Mouse (Mus musculus): ENCODE data around the gene Ndufs3.
A peak's percentile ranks its signal among the peaks of the same experiment; 100 is the strongest.

Ndufs3 gene

DNA sequence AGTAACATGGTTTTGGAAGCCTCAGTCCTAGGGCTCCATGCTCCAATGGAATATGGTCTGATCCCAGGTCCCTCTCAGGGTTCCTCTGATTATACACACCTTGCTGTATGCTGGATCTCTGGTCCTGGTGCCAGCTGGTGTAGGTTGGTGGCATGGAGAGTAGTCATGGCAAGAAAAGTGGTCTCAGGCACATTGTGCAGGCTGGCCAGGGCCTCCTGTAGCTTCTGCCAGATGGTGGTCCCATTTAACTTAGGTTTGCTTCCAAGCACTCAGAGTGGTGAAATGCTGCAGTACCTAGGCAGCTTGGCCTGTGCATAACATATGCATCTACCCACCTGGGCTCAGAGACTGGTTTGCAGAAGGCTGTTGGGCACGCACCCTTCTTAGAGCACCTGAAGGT lies 54.2 kb downstream of the Ndufs3 start:
- no peak for DNase-seq (ENCODE audit: low spot score in 2 of 2)

DNA sequence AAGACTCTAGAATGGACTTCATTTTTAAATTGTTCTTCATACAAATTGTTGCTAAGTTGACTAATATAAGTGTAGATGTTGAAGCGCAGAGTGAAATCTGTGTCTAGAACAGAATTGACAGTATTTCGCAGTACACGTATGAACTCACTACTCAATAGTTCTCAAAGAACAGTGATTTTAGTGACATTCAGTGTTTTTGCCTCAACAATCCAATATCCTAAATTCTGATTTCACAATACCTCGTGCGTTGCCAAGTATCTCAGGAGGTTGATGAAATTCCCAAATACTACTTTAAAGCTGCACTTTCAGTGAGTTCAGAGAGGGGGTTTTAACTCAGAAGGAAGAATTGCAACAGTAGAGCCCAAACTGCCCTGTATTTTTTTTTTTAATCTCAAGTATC lies 56.3 kb downstream of the Ndufs3 start:
- DNase-seq (ENCODE audit: low spot score in 2 of 2): no peak

DNA sequence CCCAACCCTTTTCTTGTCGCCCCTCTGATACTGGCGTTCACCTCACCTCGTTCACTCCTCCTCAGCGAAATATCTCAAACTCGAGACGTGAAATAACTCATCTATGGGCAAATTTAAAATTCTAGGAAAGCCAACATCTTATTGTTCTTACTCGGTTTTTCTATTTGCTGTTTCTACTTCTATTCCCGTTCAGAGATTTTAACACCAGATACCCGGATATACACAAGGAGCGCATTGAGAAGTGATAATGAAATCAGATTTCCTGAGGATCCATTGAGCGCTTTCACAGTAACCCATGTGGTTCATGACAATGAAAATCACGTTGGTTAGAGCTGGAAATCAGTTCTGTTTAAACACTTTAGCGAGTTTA lies 57.0 kb downstream of the Ndufs3 start:
- DNase-seq (ENCODE audit: low spot score in 2 of 2): no peak

DNA sequence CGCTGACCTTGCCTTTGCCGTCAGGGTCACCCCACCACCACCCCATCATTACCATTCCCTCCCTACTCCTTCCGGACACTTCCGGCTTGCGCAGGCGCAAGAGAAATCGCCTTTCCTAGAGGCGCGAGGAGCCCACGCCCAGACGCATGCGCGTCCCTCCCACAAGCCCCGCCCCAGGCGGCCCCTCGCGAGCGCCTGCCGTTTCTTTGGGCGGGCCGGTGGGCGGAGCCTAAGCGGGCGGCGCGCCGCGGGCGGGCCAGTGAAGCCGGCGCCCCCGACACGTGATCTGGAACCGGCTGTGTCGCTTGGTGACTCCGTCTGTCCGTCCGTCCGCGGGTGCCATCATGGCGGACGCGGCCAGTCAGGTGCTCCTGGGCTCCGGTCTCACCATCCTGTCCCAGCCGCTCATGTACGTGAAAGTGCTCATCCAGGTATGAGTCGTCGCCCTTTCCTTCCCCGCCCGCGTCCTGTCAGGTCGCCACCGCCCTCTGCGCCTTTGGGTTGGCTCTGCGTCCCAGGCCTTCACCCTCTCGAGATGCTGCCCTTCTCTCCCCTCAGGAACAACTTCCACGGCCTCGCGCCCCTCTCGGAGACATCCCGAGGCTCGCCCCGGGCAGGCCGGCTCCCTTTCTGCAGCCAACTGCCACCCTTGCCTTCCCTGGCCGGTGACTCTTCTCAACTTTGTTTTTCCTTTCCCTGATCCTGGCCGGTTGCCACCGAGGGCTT lies 57.5 kb downstream of the Ndufs3 start, which contains the start of gene Mtch2:
Mtch2 (plus strand) TSS at position 201 of the 726 bp plus-strand sequence.
- DNase-seq (ENCODE audit: low spot score in 2 of 2): peak; percentile 95 to 97

DNA sequence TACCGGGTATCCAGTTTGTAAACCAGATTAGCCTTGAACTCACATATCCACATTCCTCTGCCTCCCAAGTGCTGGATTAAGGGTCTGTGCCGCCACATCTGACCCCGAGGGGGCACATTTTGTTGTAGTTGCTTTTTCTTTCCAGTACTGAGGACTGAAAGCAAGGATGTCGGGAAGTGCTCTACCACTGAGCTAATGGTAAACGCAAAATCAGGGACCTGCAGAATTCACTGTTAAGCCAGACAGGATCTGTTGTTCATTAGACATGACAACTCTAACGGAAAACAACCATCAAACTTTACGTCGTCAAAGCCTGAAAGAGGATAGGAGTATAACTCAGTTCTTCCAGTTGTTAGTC lies 58.1 kb downstream of the Ndufs3 start:
- DNase-seq (ENCODE audit: low spot score in 2 of 2): no peak

DNA sequence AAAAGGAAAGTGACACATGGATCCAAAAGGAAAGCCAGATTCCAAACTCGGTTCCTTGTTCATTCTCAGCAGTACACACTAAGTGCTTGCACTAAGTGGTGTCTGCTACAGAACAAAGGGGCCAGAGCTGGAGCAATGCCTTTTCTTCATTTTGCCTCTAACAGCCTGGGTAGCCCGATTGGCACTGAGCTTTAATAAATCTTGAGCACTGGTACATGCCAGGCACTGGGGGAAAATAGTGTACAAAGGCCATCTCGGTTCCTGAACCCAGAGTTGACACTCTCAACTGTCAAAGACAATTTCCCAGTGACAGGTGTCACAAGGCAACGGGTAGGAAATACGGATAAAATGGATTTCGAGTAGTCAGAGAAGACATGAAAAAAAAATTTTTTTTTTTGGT lies 58.5 kb downstream of the Ndufs3 start:
- DNase-seq (ENCODE audit: low spot score in 2 of 2): no peak

DNA sequence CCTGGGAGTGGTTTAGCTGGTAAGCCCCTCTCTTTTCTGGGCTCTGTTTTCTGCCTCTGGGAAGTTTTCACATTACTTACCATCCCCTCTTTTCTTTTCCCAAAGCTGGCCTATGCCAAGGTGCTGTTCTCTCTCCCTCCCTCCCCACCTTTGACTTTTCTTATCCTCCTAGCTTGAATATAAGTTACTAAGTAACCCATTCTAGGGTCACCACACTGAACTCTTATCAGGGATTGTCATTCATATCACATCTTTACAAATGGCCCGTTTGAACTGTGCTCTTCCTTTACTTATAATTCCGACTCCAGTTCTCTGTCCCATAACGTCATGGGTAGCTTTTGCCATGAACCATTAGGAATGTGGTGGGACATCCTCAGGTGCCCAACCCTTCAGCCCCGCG lies 59.4 kb downstream of the Ndufs3 start:
- DNase-seq (ENCODE audit: low spot score in 2 of 2): no peak

Measured in frontal cortex, postnatal 14 days (tissue).